Mouse (Mus musculus) macrophage (primary cell): ENCODE data around the gene Med4. TPM values are rescaled to one million over a fixed set of nuclear protein-coding genes. Genes with fewer than 3 reads are reported as not detected.

Experiments
- H3K27ac ChIP-seq: fragments of 350-480 bp; formaldehyde crosslinking; 2 replicates; pipeline ENCODE4 v1.9.0; 2021
- H3K36me3 ChIP-seq: fragments of 350-480 bp; formaldehyde crosslinking; 2 replicates; pipeline ENCODE4 v1.9.0; 2021; ENCODE audit errors: inconsistent target
- H3K4me3 ChIP-seq: fragments of 350-480 bp; formaldehyde crosslinking; 2 replicates; pipeline ENCODE4 v1.9.0; 2021; ENCODE audit errors: inconsistent target
- H3K79me2 ChIP-seq: fragments of 350-480 bp; formaldehyde crosslinking; 2 replicates; pipeline ENCODE4 v1.9.0; 2021; ENCODE audit errors: inconsistent target
- WGBS: methylation state at CpG from one replicate; pipeline ENCODE4 v1.1.7; 2026; ENCODE audit warnings: inconsistent platforms; ENCODE audit not compliant: missing documents; 5-methylcytosine and 5-hydroxymethylcytosine counted together
- polyA plus RNA-seq: library from polyadenylated mRNA; stranded (reverse); fragments of 250-400 nt; gene quantifications from 3 replicates; pipeline ENCODE4 v1.2.4, GENCODE M21; 2018; ENCODE audit warnings: inconsistent platforms

The Med4 gene
- polyA plus RNA-seq, 1 experiment from 2014 or later = 38.3 TPM

DNA sequence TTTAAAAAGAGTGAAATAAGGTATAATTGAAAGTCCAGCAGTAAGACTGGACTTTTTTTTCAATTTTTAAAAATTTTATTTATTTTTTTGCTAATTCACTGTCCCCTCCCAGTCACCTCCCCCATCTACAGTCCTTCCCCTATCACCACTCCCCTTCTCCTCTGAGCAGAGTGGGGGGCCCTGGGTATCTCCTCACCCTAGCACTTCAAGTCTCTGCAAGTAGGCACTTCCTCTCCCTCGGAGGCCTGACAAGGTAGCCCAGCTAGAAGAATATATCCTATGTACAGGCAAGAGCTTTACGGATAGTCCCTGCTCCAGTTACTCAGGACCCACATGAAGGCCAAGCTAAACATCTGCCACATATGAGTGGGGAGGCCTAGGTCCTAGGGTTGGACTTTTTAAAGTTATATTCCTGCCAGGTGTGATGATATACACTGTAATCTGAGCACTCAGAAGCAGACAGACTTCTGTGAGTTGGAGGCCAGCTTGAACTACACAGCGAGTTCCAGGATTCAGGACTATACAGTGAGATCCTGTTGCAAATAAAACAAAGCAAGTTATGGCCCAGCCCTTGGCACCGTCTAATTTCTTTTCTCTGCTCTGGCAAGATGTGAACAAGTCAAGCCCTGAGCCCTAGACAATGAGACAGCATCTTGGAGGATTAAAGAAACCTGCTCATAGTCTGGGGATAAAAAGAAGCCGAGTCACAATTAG lies 26.2 kb upstream of the Med4 start:
- Histone ChIP-seq H3K79me2 (no peaks in the 10 kb centered on the region), H3K27ac (no peak overlapping the region), H3K36me3 (no peaks in the 10 kb centered on the region), H3K4me3 (no peak overlapping the region)
- WGBS = 83% methylated on average over 5 of the region's 5 CpGs

DNA sequence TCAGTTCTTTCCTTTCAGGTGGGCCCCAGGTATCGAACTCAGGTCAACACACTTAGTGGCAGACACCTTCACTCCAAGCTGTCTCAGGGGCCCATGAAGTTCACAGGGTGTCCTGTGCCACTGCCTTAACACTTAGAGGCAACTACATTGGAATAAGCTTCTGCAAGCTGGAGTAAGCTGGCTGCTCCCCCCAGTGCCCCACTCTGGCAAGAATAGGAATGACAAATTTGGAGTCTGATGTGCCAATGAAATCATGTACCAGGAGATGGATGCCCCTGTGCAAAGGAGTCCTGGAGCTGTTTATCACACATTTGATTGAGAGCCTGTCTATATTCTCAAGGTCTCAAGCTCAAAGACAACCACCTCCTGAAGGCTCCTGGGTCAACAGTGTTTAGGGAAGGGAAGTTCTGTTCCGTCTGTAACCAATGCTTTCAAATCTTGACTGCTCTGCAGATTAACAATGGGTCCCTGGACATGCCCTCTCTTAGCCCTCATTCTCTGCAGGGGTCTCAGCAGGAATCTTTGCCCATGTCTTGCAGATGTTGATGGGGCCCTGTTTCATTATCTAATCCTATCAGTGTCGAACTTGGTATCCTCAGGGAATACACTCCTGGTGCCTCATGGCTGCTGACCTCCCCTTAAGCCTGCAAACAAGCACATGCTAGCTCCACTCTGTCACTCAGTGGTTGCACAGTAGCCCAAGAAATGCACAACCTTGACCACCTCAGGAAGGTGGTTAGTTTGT lies 25.3 kb upstream of the Med4 start:
- 91% methylated on average over 3 of the region's 3 CpGs for WGBS
- H3K27ac ChIP-seq = no peak overlapping the region
- H3K36me3 ChIP-seq = no peaks in the 10 kb centered on the region
- H3K79me2 ChIP-seq = no peaks in the 10 kb centered on the region
- H3K4me3 ChIP-seq = no peak overlapping the region

DNA sequence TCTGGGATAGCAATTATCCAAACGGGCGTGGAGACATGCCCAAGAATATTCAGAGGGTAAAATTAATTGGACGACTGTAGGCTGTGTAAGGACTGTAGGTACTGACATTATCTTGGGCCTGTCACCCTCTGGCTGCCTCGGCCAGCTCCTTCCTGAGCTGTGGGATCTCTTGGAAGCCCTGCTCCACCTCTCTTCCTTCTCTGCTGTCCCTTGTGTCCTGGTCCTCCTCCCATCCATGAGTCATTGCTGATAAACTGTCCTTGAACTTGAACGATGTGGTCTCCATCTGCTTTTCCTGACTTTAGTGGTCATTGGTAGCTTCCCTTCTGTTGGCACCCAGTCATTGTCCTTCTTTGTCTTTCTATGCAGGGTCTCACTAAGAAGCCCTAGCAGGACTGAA lies 23.2 kb upstream of the Med4 start:
- no peaks in the 10 kb centered on the region for H3K79me2 ChIP-seq
- WGBS = 90% methylated on average over 5 of the region's 5 CpGs

DNA sequence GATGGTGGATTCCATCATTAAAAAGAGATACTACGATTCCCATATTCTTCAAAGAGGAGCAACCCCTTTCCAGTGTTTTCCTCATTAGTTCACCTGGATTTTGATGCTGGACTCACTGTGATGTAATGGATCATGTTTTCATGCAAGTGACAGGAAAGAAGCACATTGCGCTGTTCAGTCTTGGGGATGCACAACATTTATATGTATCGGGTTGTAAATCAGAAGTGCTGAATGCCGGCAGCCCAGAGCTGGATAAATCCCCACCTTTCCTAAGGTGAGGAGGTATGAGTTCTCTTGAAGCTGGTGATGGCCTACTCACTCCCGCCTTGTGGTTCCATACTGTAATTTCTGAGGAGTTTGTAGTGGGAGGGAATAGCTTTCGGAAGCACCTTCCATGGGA lies 16.5 kb upstream of the Med4 start:
- Histone ChIP-seq H3K27ac (no peak overlapping the region), H3K4me3 (no peak overlapping the region), H3K36me3 (no peaks in the 10 kb centered on the region), H3K79me2 (no peaks in the 10 kb centered on the region)
- WGBS = 96% methylated on average over 6 of the region's 6 CpGs

More for the DNA sequence above, 23.2 kb upstream of the Med4 start:
- Histone ChIP-seq H3K36me3 (no peaks in the 10 kb centered on the region), H3K4me3 (no peak overlapping the region), H3K27ac (no peak overlapping the region)

DNA sequence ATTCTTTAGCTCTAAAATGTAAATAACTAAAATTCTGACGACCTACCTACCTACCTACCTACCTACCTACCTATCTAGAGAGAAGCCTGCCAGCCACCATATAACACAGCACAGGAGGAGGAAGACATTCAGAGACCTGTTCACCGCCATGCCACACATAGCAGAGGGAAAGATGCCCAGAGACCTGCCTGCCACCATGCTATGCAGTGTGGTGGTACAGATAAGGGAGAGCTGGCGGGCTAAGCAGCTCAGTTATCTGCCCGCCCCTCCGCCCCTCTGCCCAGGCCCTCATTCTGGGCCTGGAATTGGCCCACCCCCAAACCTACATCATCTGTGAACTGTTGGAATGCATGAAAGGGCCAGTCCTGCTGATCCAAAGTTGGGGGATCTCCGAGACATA lies 15.7 kb upstream of the Med4 start:
- no peak overlapping the region for H3K4me3 ChIP-seq
- 94% methylated on average over 6 of the region's 6 CpGs for WGBS
- H3K27ac ChIP-seq = no peak overlapping the region
- H3K36me3 ChIP-seq = no peaks in the 10 kb centered on the region
- no peaks in the 10 kb centered on the region for H3K79me2 ChIP-seq

DNA sequence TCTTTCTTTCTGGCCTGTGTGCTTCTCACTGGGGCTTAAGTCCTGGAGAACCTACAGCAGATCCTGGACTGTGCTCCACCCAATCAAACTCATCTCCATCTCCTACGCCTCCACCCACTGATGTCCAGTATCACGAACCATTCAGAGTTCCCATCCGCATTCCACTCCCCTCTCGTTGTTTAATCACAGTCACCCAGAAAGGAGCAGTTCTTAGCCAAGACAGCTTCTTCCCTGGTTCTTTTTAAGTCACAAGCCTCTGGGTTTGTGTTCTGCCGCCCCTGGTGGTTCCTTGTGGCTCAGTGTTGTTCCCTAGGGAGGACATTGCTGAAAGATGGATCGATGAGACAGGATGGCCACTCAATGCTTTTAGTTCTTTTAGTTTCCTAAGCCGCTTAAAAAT lies 14.1 kb upstream of the Med4 start:
- Histone ChIP-seq H3K36me3 (no peaks in the 10 kb centered on the region), H3K4me3 (no peak overlapping the region), H3K27ac (no peak overlapping the region), H3K79me2 (no peaks in the 10 kb centered on the region)
- WGBS = 85% methylated on average over 7 of the region's 7 CpGs

DNA sequence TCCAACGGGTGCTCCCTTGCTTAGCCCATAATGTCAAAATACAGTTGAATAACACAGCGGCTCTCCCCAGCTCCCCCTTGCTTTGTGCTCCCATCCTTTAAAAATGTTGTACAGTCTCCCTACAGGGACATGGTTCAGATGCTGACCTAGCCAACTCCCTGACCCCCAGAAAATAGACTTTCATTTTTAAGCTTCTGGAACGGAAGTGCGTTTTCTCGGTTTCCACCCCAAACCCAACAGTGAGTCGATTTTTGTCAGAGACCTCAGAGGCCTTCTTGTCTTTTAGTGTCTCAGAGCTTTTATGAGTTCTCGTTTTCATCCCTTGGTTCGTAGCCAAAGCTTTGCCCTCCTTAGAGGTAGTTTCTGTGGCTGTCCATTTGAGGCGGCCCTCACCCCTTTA lies 8.5 kb upstream of the Med4 start:
- no peak overlapping the region for H3K27ac ChIP-seq
- no peaks in the 10 kb centered on the region for H3K36me3 ChIP-seq
- no peaks in the 10 kb centered on the region for H3K79me2 ChIP-seq
- H3K4me3 ChIP-seq = no peak overlapping the region
- WGBS = 94% methylated on average over 9 of the region's 9 CpGs

DNA sequence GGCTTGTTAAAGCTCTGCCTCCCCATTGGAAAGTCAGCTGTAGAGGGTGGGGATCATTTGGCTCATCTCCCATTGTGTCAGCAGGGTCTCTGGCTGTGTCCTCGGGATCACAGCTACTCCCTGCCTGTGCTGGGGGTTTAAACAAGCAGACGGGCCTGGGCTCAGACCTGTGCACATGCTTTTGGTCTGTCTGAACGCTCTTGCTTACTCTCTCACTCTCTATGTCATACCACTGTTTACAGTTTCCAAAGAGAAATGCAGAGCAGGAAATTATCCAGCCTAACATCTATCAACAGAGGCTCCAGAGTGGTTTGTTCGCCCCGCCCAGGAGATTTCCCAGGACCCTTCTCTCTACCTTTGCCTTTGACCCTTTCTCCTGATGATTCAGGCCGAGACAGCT lies 8.1 kb upstream of the Med4 start:
- Histone ChIP-seq H3K79me2 (no peaks in the 10 kb centered on the region), H3K36me3 (no peaks in the 10 kb centered on the region), H3K27ac (no peak overlapping the region), H3K4me3 (no peak overlapping the region)
- 88% methylated on average over 6 of the region's 6 CpGs for WGBS

DNA sequence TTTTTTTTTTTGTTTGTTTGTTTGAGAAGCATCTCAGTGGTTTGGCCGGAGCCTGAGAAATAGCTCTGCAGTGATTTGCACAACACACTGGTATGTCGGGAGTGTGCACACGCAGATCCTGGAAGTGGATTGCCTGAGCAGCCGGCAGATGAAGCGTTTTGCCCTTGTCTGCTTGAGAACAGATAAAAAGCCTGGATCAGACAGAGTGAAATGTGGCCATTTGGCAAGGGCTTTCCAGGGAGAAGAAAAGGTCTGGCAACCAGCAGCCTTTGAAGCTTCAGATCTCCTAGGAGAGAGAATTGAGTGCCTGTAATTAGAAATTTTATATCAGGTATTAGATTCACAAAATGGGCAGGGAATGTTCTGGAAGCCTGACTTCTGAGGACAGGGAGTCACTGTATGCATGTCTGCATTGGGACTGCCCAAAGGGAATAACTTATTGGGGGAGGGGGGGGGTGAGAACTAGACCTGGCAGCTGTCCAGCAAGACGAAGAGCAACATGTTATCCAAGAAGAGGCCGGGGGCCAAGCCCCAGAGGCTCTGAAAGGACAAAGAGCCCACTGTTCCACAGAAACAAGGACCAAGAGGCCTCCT lies 7.1 kb upstream of the Med4 start:
- 79% methylated on average over 7 of the region's 7 CpGs for WGBS
- Histone ChIP-seq H3K36me3 (no peaks in the 10 kb centered on the region), H3K79me2 (no peaks in the 10 kb centered on the region), H3K4me3 (no peak overlapping the region), H3K27ac (no peak overlapping the region)

DNA sequence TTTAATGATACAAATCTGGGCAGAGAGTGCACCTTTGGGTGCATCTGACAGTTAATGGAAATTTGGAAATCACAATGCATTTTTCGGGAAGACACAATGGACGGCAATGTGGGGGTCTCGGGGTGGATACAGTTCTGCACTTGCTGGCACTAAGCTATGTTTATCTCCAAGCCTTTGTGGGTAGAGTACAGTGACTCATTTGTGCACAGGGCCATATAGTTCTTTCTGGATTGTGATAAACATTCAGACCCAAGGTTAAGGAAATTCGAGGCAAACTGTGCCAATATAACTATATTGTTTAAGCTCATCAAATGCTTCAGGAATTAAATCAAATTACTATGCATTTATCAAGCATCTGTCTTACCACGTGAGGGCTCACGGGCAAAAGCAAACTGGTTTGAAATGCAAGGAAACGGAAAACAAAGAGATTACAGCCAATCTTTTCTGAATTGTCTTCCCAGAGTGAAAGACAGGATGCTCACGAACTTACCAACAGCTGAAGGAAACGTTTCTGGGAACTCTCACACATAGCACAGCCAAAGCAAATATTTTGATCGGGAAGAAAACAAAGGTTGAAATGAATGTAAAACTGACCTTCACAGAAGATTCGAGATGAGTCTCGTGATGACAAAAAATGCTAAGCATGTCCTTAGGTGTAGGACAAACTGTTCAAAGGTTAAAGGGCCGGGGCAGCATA lies 6.4 kb upstream of the Med4 start:
- H3K79me2 ChIP-seq = no peaks in the 10 kb centered on the region
- no peaks in the 10 kb centered on the region for H3K36me3 ChIP-seq
- H3K27ac ChIP-seq = no peak overlapping the region
- 72% methylated on average over 13 of the region's 13 CpGs for WGBS
- no peak overlapping the region for H3K4me3 ChIP-seq

DNA sequence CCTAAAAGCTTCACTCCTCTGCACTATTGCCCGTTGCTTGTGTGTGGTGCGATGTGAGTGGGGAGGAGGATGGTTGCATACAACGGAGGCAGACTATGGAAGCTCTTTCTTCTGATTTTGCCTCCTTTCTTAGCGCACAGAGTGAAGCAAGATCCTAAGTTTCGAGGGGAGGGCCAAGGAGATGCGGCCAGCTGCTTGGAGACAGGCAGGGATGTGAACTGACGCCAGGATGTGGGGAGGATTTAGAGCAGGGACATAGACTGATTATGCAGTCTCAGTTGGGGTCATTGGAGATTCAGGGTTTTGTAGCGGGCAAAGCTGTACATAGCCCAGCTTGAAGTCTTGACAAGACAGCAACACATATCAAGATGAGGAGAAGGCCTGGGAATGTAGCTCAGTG lies 3.5 kb upstream of the Med4 start:
- Histone ChIP-seq H3K27ac (no peak overlapping the region), H3K4me3 (no peak overlapping the region), H3K79me2 (peaks cover 14% of the 10 kb centered on the region), H3K36me3 (no peaks in the 10 kb centered on the region)
- 85% methylated on average over 8 of the region's 8 CpGs for WGBS

DNA sequence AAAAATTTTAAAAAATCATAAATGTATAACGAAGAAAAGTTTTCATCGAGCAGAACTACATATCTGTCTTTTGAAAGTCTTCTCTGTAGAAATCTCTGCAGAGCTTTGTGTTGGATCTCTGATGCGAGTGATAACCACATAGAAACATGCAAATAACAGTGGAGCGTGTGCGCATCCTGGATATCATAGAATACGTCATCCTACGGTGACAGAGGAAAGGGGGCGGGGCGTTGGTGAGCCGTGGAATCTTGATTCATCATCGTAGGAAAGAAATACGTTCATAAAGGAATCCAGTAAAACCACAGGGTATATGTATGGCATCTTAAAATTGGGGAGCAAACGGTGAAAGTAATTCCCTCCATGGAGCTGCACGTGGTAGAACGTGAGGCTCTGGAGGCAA lies 2.6 kb upstream of the Med4 start:
- WGBS = 83% methylated on average over 15 of the region's 15 CpGs
- peaks cover 24% of the 10 kb centered on the region for H3K79me2 ChIP-seq
- no peak overlapping the region for H3K4me3 ChIP-seq
- no peak overlapping the region for H3K27ac ChIP-seq
- H3K36me3 ChIP-seq = no peaks in the 10 kb centered on the region

DNA sequence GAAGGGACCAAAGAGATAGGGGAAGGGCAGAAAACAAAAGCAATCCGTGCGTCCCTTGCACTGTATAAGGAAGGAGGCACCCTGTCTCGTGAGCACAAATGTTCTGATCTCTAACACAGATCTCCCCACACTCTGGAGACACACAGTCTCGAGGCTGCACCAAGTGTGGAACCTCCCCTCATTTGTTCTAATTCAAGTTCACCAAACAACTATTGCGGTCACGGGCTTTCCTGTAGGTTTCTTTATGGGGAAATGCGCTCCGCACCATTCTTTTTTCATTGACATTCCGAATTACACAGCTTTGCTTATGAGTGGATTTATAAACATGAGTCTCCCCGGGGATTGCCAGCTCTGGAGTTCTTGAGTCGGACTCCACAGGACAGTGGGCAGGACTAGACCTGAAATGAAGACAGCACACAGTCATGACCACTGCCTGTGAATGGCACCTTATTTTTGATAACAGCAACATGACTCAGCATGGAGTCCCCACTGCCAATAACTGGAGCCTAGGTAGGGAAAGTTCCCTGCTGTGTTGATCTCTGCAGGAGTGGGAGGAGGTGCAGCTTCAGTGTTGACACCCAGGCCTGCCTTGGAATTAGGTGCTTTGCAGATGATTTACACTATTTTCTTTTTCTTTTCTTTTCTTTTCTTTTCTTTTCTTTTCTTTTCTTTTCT lies 2.0 kb upstream of the Med4 start:
- H3K79me2 ChIP-seq = peaks cover 30% of the 10 kb centered on the region
- H3K27ac ChIP-seq = no peak overlapping the region
- H3K36me3 ChIP-seq = no peaks in the 10 kb centered on the region
- H3K4me3 ChIP-seq = no peak overlapping the region
- 57% methylated on average over 11 of the region's 11 CpGs for WGBS

DNA sequence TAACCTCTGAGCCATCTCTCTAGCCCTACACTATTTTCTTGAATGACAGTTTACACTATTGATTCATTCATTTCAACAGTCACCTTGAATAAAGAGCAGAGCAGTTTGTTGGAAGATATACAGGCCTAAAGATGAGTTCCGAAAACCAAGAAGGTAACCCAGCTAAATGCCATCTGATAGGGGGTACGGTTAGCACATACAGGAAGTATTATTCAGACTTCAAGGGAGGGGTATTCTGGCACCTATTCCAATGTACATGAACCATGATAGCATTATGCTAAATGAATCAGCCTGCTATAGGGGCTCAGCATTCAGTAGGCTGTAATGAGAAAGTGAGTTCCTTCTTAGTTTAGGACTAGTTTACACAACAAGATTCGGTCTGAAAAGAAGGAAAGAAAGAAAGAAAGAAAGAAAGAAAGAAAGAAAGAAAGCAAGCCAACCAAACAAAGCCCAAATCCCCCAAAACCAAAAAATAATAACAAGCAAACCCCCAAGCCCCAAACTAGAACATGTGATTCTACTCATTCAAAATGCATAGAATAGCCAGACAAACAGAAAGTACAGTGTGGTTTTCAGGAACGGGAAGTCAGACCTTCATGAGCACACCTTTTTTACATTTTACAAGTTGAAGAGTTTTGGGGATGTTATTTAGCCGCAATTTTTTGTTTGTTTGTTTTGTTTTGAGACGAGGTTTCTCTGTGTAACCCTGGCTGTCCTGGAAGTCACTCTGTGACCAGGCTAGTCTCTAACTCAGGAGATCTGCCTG lies 1.0 kb upstream of the Med4 start:
- H3K4me3 ChIP-seq = no peak overlapping the region
- H3K36me3 ChIP-seq = no peaks in the 10 kb centered on the region; the same call in 1 of the 2 replicates
- H3K79me2 ChIP-seq = peaks cover 34% of the 10 kb centered on the region
- no peak overlapping the region for H3K27ac ChIP-seq
- 59% methylated on average over 6 of the region's 6 CpGs for WGBS
